Mouse (Mus musculus): ENCODE results near the gene Map2k6. TPM values are rescaled to one million over a fixed set of nuclear protein-coding genes. Genes with fewer than 3 reads are reported as not detected.
"Not testable (repeated sequence)": the region's sequence is repeated elsewhere in the genome, so short reads cannot be mapped to it uniquely, and the experiment has no call there.

Map2k6 gene
- polyA plus RNA-seq (2015; fragmentation: Nextera tagmentation; extraction: Ambion mirVana) = 23.9 and 24.0 TPM in 2 replicates

GRCm38 (mm10) chr11:110398553-110399239, at the start of gene Map2k6:
Gene Map2k6 (plus strand): TSS chr11:110399122.
- ATAC-seq (replicated peaks) = peak; percentile 95
- H3K4me1 ChIP-seq = peaks cover 40% of the 10 kb centered on the region
- H3K4me2 ChIP-seq = peak within 1 kb of the TSS; percentile 66
- H3K9me3 ChIP-seq = no peaks in the 10 kb centered on the region
- peak within 1 kb of the TSS; percentile 61 for H3K9ac ChIP-seq
- WGBS = 8% methylated on average over 20 of the region's 20 CpGs
- peak within 1 kb of the TSS; percentile 55; the same call in 1 of the 2 replicates for H3K27ac ChIP-seq
- no peaks in the 10 kb centered on the region for H3K27me3 ChIP-seq (replicated peaks)
- peak within 1 kb of the TSS; percentile 71 for H3K4me3 ChIP-seq
- H3K36me3 ChIP-seq (replicated peaks) = no peaks in the 10 kb centered on the region

- no peak overlapping the region for H3K4me3 ChIP-seq
- 86% methylated on average over 9 of the region's 9 CpGs for WGBS
- no peaks in the 10 kb centered on the region for H3K4me1 ChIP-seq
- no peak overlapping the region for H3K4me2 ChIP-seq
- no peak for ATAC-seq (replicated peaks)
- no peaks in the 10 kb centered on the region for H3K9me3 ChIP-seq
- H3K27me3 ChIP-seq (replicated peaks) = no peaks in the 10 kb centered on the region
- no peaks in the 10 kb centered on the region for H3K36me3 ChIP-seq (replicated peaks)
- no peak overlapping the region for H3K27ac ChIP-seq
- H3K9ac ChIP-seq = no peak overlapping the region
Observed at GRCm38 (mm10) chr11:110354261-110354660, 44.7 kb upstream of the Map2k6 start.

- not testable (repeated sequence) for H3K36me3 ChIP-seq (replicated peaks); H3K4me3 ChIP-seq; H3K27ac ChIP-seq; H3K4me1 ChIP-seq; H3K9me3 ChIP-seq; ATAC-seq (replicated peaks); H3K9ac ChIP-seq; H3K4me2 ChIP-seq; H3K27me3 ChIP-seq (replicated peaks)
- WGBS = 84% methylated on average over 9 of the region's 9 CpGs
Observed at GRCm38 (mm10) chr11:110355131-110355530, 43.8 kb upstream of the Map2k6 start.

GRCm38 (mm10) chr11:110357756-110358551, 41.0 kb upstream of the Map2k6 start:
- H3K27ac ChIP-seq = no peak overlapping the region
- no peak overlapping the region for H3K4me2 ChIP-seq
- H3K36me3 ChIP-seq (replicated peaks) = no peaks in the 10 kb centered on the region
- no peak overlapping the region for H3K9ac ChIP-seq
- no peaks in the 10 kb centered on the region for H3K4me1 ChIP-seq
- H3K4me3 ChIP-seq = no peak overlapping the region
- 78% methylated on average over 16 of the region's 16 CpGs for WGBS
- no peaks in the 10 kb centered on the region for H3K9me3 ChIP-seq
- ATAC-seq (replicated peaks) = no peak
- no peaks in the 10 kb centered on the region for H3K27me3 ChIP-seq (replicated peaks)

- H3K36me3 ChIP-seq (replicated peaks) = no peaks in the 10 kb centered on the region
- no peak overlapping the region for H3K27ac ChIP-seq
- H3K4me1 ChIP-seq = no peaks in the 10 kb centered on the region
- no peak overlapping the region for H3K4me3 ChIP-seq
- 75% methylated on average over 3 of the region's 3 CpGs for WGBS
- ATAC-seq (replicated peaks) = no peak
- H3K9me3 ChIP-seq = no peaks in the 10 kb centered on the region
- H3K4me2 ChIP-seq = no peak overlapping the region
- no peaks in the 10 kb centered on the region for H3K27me3 ChIP-seq (replicated peaks)
- H3K9ac ChIP-seq = no peak overlapping the region
Observed at GRCm38 (mm10) chr11:110365016-110365415, 33.9 kb upstream of the Map2k6 start.

GRCm38 (mm10) chr11:110366902-110367301, 32.0 kb upstream of the Map2k6 start:
- H3K4me1 ChIP-seq = no peaks in the 10 kb centered on the region
- 71% methylated on average over 3 of the region's 3 CpGs for WGBS
- H3K4me2 ChIP-seq = no peak overlapping the region
- no peak for ATAC-seq (replicated peaks)
- H3K27ac ChIP-seq = no peak overlapping the region
- H3K27me3 ChIP-seq (replicated peaks) = no peaks in the 10 kb centered on the region
- H3K4me3 ChIP-seq = no peak overlapping the region
- H3K9me3 ChIP-seq = no peaks in the 10 kb centered on the region
- H3K9ac ChIP-seq = no peak overlapping the region
- H3K36me3 ChIP-seq (replicated peaks) = no peaks in the 10 kb centered on the region

GRCm38 (mm10) chr11:110367638-110368037, 31.3 kb upstream of the Map2k6 start:
- no peaks in the 10 kb centered on the region for H3K36me3 ChIP-seq (replicated peaks)
- 93% methylated on average over 13 of the region's 13 CpGs for WGBS

GRCm38 (mm10) chr11:110369312-110370019, 29.5 kb upstream of the Map2k6 start:
- Histone ChIP-seq H3K36me3 (replicated peaks) (no peaks in the 10 kb centered on the region), H3K27me3 (replicated peaks) (no peaks in the 10 kb centered on the region), H3K27ac (no peak overlapping the region), H3K9ac (no peak overlapping the region), H3K4me2 (no peak overlapping the region), H3K4me3 (no peak overlapping the region), H3K9me3 (no peaks in the 10 kb centered on the region), H3K4me1 (no peaks in the 10 kb centered on the region)
- WGBS = 24% methylated on average over 15 of the region's 15 CpGs
- no peak for ATAC-seq (replicated peaks)

More at GRCm38 (mm10) chr11:110367638-110368037, 31.3 kb upstream of the Map2k6 start:
- no peak overlapping the region for H3K9ac ChIP-seq
- no peaks in the 10 kb centered on the region for H3K9me3 ChIP-seq
- no peaks in the 10 kb centered on the region for H3K27me3 ChIP-seq (replicated peaks)
- no peak for ATAC-seq (replicated peaks)
- no peak overlapping the region for H3K27ac ChIP-seq
- no peak overlapping the region for H3K4me2 ChIP-seq
- no peak overlapping the region for H3K4me3 ChIP-seq
- no peaks in the 10 kb centered on the region for H3K4me1 ChIP-seq

GRCm38 (mm10) chr11:110371827-110372226, 27.1 kb upstream of the Map2k6 start:
- Histone ChIP-seq H3K9ac (no peak overlapping the region), H3K36me3 (replicated peaks) (no peaks in the 10 kb centered on the region), H3K27ac (no peak overlapping the region), H3K27me3 (replicated peaks) (no peaks in the 10 kb centered on the region), H3K4me3 (no peak overlapping the region), H3K4me1 (no peaks in the 10 kb centered on the region), H3K4me2 (no peak overlapping the region), H3K9me3 (no peaks in the 10 kb centered on the region)
- no peak for ATAC-seq (replicated peaks)
- 72% methylated on average over 8 of the region's 8 CpGs for WGBS

GRCm38 (mm10) chr11:110372266-110372954, 26.5 kb upstream of the Map2k6 start:
- Histone ChIP-seq H3K27ac (no peak overlapping the region), H3K9me3 (no peaks in the 10 kb centered on the region), H3K4me1 (no peaks in the 10 kb centered on the region), H3K27me3 (replicated peaks) (no peaks in the 10 kb centered on the region), H3K4me3 (no peak overlapping the region), H3K9ac (no peak overlapping the region), H3K36me3 (replicated peaks) (no peaks in the 10 kb centered on the region), H3K4me2 (no peak overlapping the region)
- WGBS = 82% methylated on average over 14 of the region's 15 CpGs
- no peak for ATAC-seq (replicated peaks)

- no peak for ATAC-seq (replicated peaks)
- no peak overlapping the region for H3K4me3 ChIP-seq
- H3K9me3 ChIP-seq = no peaks in the 10 kb centered on the region
- H3K4me1 ChIP-seq = no peaks in the 10 kb centered on the region
- H3K4me2 ChIP-seq = no peak overlapping the region
- H3K36me3 ChIP-seq (replicated peaks) = no peaks in the 10 kb centered on the region
- no peak overlapping the region for H3K27ac ChIP-seq
- no peaks in the 10 kb centered on the region for H3K27me3 ChIP-seq (replicated peaks)
- WGBS = 74% methylated on average over 9 of the region's 9 CpGs
- no peak overlapping the region for H3K9ac ChIP-seq
Observed at GRCm38 (mm10) chr11:110374036-110374435, 24.9 kb upstream of the Map2k6 start.

Data from midbrain, embryonic 15.5 days (tissue).